Mouse (Mus musculus): ENCODE results near the gene Aplp2.

GRCm38 (mm10) chr9:31223475-31223874, 11.9 kb upstream of the Aplp2 start:
- TF ChIP-seq CTCF (IDR thresholded peaks at IDR 0.05; ENCODE audit: extremely low read depth, insufficient read depth, low read length) (no peak), POLR2A (IDR thresholded peaks at IDR 0.05; ENCODE audit: extremely low read depth, insufficient read depth, low read length) (no peak)
